Mouse (Mus musculus) c-Kit-positive CD71-positive TER-119-positive erythroid progenitor cells, embryonic 14.5 days (primary cell): ENCODE measurements around the gene Cdca7.

Source experiments
- DNase-seq: peaks from one replicate; pipeline ENCODE4 v3.0.0-alpha.2; 2013; ENCODE audit warnings: low spot score

Cdca7 gene

GRCm38 (mm10) chr2:72493039-72493438 is 17.1 kb downstream of the Cdca7 start:
- peak; percentile 29 for DNase-seq

- no peak for DNase-seq
Observed at GRCm38 (mm10) chr2:72499074-72499721, 23.2 kb downstream of the Cdca7 start.

DNA sequence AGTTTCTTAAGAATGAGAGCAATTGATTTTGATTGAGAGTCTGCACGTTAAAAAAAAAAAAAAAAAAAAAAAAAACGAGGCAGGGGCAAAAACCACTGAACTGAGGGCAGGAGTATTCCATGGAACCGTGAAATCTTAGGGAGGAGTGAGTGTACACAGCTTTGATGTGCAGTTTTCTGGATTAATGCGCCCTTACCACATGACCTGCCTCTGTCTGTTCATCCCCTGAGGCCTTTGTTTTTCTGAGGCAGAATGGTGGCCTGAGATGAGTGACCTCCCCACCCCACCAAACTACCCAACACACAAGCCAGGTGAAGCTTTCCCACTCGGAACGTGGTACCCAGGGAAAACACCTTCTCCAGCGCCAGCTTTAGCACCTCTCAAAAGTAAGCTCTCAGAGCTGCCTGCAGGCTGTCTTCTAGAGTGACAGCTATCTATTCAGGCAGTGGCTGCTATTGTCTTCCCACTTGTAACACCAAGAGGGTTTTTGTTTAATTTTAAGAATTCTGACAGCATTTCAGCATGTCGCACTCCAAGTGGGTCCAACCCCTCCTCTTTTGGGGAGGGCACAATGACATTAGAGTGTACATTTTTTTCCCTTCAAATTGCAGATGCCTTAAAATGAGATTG is 23.9 kb downstream of the Cdca7 start:
- no peak for DNase-seq

DNA sequence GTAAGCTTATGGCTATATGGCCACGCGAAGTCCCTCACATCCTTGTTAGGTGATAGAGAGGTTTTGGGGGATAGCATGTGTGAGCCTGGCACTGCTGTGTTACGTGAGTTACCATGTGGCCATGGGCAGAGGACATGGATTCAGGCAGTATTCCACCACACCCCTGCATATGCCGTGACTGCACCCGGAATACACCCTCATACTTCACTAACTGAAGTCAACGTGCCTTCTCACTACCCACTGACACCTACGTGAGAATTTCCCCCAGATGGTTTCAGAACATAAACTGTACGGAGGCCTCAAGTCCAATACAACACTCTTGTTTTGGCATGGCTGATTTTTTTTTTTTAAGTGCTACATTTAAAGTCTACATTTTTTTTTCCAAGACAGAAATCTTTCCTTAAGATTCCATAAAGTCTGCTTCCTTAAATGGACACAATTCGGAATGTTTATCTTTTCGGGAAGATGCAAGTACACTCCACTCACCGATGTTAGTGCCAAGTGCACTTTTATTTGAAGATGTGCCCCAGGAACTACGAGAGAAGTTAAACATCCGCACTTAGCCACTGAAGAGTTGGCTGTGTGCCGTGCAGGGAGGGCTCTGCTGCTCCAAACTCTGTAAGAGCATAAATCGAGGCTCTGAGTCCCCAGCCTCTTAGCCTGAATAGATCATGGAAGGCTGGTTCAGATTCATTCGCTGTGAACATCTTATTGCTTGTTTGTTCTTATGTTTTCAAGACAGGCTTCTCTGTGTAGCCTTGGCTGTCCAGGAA is 26.3 kb downstream of the Cdca7 start:
- no peak for DNase-seq

GRCm38 (mm10) chr2:72503646-72504045 is 27.7 kb downstream of the Cdca7 start:
- DNase-seq, result no peak

DNA sequence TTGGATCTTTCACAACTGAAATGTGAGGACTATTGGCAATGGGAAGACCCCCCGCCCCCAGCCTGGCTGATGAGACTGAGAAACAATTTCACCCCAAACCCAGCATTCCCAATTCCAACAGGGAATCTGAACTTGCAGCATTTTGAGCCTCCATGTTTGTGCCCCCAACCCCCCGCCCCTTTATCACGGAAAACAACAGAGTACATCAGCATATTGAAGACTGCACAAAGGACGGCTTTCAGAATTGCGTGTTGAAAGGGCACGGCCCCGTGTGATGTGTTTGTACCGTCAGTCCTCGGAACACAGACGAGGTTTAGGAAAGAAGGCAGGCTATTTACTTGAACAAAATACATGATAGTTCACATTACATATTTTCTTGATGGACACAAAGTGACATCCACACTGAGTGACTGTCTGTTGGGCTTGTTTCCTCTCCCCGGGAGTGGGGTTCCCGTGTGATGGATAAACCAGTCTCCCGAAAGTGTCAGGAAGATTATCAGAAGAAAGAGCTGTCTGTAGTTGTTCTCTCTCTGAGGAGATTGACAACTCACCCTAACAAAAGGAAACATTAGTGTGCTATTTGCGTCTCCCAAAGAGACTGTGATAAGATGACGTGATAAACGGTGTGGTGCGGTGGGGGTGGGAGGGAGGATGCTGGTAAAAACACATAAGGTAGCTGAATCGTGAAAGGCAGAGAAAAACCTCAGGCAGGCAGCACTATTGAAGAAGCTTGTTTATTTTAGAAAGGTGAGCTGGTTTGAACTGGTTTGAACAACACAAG is 32.1 kb downstream of the Cdca7 start:
- no peak for DNase-seq

DNA sequence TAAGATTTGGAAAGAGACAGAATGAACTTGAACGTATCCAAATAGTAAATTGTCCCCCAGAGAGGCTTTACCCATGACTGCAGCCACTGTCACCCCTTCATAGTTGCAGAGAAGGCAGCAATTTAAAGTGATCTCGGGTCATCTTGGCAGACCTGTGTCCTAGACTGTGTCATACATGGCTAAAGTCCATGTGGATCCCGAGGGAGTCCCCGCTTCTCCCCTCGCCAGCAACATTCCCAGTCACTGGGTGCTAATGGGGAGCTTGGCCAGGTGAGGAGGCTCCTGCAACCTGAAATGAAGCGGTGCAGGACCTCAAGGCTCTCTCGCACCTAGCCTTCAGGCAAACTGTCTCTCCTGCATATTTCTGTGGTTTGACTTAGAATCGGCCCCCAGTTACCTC is 32.9 kb downstream of the Cdca7 start:
- no peak for DNase-seq

DNA sequence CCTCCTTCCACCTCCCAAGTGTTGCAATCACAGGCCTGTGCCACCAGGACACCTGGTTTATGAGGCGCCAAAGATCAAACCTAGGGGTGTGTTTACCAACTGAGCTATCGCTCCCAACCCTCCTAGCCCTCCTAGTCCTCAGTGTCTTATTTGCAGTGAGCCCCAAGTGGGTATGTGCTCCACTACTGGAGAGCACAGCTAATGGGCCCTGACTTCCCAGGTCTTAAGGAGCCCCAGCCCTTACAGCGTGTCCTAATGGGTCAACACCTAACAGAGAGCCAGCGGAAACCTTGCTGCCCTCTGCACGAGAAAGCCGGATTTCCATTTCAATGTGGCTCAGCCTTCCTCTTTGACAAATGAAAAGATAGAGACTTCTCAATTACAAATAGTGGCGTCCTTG is 39.6 kb downstream of the Cdca7 start:
- no peak for DNase-seq

- peak; percentile 23 for DNase-seq
Observed at GRCm38 (mm10) chr2:72515971-72516719, 40.2 kb downstream of the Cdca7 start.

DNA sequence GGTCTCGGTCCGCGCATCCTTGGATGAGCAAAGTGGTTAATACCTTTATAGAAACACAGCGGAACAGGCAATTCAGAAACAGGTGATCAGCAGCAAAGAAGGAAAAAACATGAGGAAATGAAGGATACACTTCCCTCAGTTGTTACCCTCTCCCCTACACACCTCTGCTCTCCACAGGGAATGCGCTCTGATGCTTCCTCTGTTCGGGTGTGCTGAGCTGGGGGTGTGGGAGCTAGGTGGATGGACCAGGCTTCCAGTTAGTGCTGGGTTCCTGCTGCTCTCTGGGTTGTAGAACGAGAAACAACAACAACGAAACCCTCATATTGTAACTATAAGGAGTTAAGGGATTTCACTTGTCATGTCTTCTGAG is 40.7 kb downstream of the Cdca7 start:
- DNase-seq, result no peak

DNA sequence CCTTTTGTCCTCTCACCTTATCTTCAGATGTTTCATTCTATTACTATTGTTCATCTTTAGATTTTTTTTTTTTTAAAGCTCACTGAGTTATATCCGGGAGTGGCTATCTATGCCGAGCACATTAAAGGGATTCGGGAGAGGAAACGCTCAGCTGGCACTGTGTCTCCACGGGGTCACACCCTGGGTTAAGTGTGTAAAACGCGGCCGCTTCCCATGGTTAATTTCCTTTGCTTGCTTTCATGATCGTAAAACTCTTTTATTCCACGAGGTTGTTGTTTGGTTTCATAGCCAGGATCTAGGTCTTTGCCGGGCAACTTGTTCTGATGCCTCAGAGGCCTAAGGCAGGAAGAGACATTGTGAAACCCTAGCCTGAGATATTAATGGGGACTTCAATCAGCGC is 48.1 kb downstream of the Cdca7 start:
- no peak for DNase-seq

DNA sequence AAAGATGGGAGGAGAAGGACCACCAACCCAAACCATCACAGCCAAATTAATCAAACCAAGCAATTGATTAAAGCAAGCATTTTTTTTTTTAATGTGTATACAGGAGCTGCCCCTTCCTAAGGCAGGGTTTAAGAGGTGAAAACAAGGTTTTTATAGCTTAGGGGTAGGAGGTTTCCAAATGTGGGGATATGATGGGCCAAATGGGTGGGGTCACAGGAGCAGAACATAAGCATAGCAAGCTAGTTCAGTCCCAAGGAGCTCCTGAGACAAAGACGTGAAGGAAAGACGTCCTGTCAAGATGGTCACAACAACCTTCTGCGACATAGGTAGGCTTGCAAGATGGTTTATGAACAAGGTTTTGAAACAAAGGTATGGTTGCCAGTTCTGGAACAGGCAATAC is 49.6 kb downstream of the Cdca7 start:
- no peak for DNase-seq

- DNase-seq, result no peak
Observed at GRCm38 (mm10) chr2:72529026-72529357, 53.0 kb downstream of the Cdca7 start.

DNA sequence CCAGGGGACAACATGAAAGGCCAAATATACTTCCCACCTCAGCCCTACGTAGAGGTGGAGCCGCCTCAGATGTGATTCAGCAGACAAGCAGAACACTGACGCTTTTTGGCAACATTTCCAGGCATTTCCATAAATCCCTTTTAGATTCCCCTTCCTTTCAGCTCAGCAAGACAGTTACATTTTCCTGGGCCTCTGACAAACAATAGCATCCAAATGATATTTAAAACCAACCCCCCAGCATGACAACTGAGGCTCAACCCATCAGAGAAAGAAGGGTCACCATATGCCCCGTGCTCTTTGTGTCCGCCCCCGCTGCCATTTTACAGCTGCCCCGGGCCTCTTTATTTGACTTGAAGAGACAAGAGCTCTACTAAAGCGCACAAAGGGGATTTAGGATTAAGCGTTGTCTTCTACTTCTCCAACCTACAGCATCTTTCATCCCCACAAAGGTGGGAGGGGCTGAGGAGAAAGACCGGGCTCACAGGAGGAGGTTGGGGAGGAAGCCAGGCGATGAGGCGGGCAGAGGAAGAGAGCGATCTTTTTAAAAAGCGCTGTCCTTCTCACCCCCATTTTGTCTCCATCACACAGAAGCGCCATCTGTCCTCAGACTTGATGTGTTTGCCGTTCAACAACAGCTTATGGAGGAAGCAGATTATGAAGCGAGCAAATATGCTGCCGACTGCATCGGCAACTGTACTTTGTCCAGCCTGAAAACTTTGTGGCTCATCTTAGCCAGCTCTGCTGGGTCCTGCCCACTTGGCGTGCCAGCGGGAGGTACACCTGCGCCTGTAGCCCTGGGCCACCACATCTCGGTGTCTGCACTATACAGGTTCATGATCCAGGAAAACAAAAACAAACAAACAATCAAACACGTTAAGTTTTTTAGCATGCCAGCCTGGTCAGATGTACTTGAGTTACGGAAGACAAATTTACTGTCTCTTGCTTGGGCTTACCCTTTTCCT is 53.7 kb downstream of the Cdca7 start:
- no peak for DNase-seq

GRCm38 (mm10) chr2:72535889-72536288 is 59.9 kb downstream of the Cdca7 start:
- no peak for DNase-seq
